Comparison of ENCODE assay signal across 8 mouse cellular contexts in genomic region chr9:64918560-64918959, GRCm38 (mm10). TPM values are rescaled to one million over a fixed set of nuclear protein-coding genes. Genes with fewer than 3 reads are reported as not detected.
DNase-seq lines count a peak whose midpoint lies in the region; ATAC-seq lines count a peak whose summit lies in the region.

No protein-coding gene starts in this region.

- 35% methylated on average over 16 of the region's 16 CpGs for WGBS in hindbrain, embryonic 16.5 days

- intact Hi-C loops in left cerebral cortex, postnatal 4 days (cut with DNase I) = no loop called here

- peaks cover 18% of the 10 kb centered on the region for H3K36me3 ChIP-seq in hindbrain, embryonic 16.5 days (ENCODE audit: control insufficient read depth, insufficient read depth, low read length)

- H3K4me3 ChIP-seq in hindbrain, embryonic 16.5 days (ENCODE audit: low read length) = no peak overlapping the region

- H3K4me2 ChIP-seq in hindbrain, embryonic 16.5 days (ENCODE audit: low read length) = peak overlapping the region; percentile 17; the same call in 1 of the 2 replicates

- peak; percentile 59 to 78 for DNase-seq in kidney, postnatal 4 days
- no peak for DNase-seq in kidney, adult 11 months
- peak; percentile 72 for DNase-seq in mesoderm, embryonic 11.5 days (ENCODE audit: low read depth, low spot score)
- DNase-seq in left cerebral cortex, postnatal 4 days = no peak
- no peak for DNase-seq in left cerebral cortex, adult 18-20 months (ENCODE audit: low spot score in 2 of 2)
- no peak for DNase-seq in MN1 (ENCODE audit: low spot score)

- H3K9ac ChIP-seq in hindbrain, embryonic 16.5 days (ENCODE audit: low read depth, low read length) = no peak overlapping the region

- no peaks in the 10 kb centered on the region for H3K27me3 ChIP-seq in hindbrain, embryonic 16.5 days (replicated peaks; ENCODE audit: control insufficient read depth, insufficient read depth, low read length)

- 0 out of 2 replicates have a peak, but pooled peaks have one; percentile 8 for ATAC-seq in common myeloid progenitor, adult 5-6 weeks (replicated peaks; ENCODE audit: low read depth, poor library complexity, severe bottlenecking)
- ATAC-seq in hindbrain, embryonic 16.5 days = no peak

- no peaks in the 10 kb centered on the region for H3K4me1 ChIP-seq in hindbrain, embryonic 16.5 days (ENCODE audit: control insufficient read depth, insufficient read depth, low read depth, low read length)

- no peaks in the 10 kb centered on the region for H3K9me3 ChIP-seq in hindbrain, embryonic 16.5 days (ENCODE audit: control insufficient read depth, low read length)

- H3K27ac ChIP-seq in hindbrain, embryonic 16.5 days (ENCODE audit: low read depth, low read length) = no peak overlapping the region

RNA-seq across cellular contexts. Expression of gene Slc24a1, which starts 32.8 kb away (rescaled TPM):
- 0.18 TPM in 1 of 2 replicates, not detected in the other for total RNA-seq in common myeloid progenitor, adult 5-6 weeks (2017)
- 0.04 and 0.11 TPM in 2 replicates for polyA plus RNA-seq in hindbrain, embryonic 16.5 days (2015; fragmentation: Nextera tagmentation; extraction: Ambion mirVana)
- total RNA-seq in left cerebral cortex, postnatal 4 days (2021) = under 1 TPM; 0.14 to 0.26 TPM
- total RNA-seq in left cerebral cortex, adult 18-20 months (2021) = under 1 TPM; 0.07 to 0.16 TPM

RNA-seq across cellular contexts. Expression of gene Ints14, which starts 42.1 kb away (rescaled TPM):
- 30.4 and 37.1 TPM in 2 replicates for total RNA-seq in common myeloid progenitor, adult 5-6 weeks (2017)
- polyA plus RNA-seq in hindbrain, embryonic 16.5 days (2015; fragmentation: Nextera tagmentation; extraction: Ambion mirVana) = 32.1 and 37.1 TPM in 2 replicates
- 10 to 100 TPM; 22.1 to 24.2 TPM for total RNA-seq in left cerebral cortex, postnatal 4 days (2021)
- total RNA-seq in left cerebral cortex, adult 18-20 months (2021) = 10 to 100 TPM; 18.5 to 18.8 TPM

Comparison
In these comparisons a context has a peak if more than half of its experiments do, and no peak if none do; other contexts are left out.
1. DNase-seq: peak in kidney, postnatal 4 days (2 of 2) and mesoderm, embryonic 11.5 days (single experiment); none in kidney, adult 11 months (single experiment), left cerebral cortex, postnatal 4 days (single experiment), left cerebral cortex, adult 18-20 months (0 of 2) and MN1 (single experiment).